Mouse (Mus musculus) heart, adult 2 months (tissue): ENCODE measurements around the gene Gm11596.

Source experiments
- CTCF ChIP-seq: fragments of 200-600 bp; IDR thresholded peaks from 2 replicates; pipeline ENCODE4 v1.8.1; 2022; ENCODE audit warnings: antibody characterized with exemption, mild to moderate bottlenecking, moderate library complexity
- EP300 ChIP-seq: fragments of 200-500 bp; IDR thresholded peaks from 2 replicates; pipeline ENCODE4 v1.6.1; 2011; ENCODE audit warnings: low read depth, low read length, control low read depth; ENCODE audit not compliant: insufficient read depth
- POLR2A ChIP-seq: fragments of 200-500 bp; IDR thresholded peaks from 2 replicates; pipeline ENCODE4 v1.6.1; 2011; ENCODE audit warnings: mild to moderate bottlenecking, low read depth, low read length, control low read depth; ENCODE audit not compliant: insufficient read depth

DNA sequence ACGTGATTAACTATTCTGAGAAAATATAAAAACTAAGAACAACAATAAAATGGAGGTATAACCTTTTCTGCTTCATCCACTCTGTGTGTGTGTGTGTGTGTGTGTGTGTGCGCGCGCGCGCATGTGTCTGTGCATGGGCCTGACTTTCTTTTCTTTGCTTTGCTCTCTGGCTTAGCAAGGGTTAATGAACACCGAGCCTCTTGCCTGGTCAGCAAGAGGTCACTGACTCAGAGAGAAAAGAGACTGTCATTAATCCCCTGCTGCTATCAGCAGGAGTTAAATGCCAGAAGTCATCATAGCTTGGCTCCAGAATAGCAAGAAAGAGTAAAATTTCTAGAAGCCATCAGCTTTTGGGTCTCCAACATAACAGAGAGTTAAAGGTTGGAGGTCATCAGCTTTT is 14.9 kb downstream of the Gm11596 start:
- TF ChIP-seq CTCF = no peak
- no peak for TF ChIP-seq EP300
- no peak for TF ChIP-seq POLR2A
